Mouse (Mus musculus): Measurements from ENCODE around the gene Zfp13. TPM values are rescaled to one million over a fixed set of nuclear protein-coding genes. Genes with fewer than 3 reads are reported as not detected.
A peak's percentile ranks its signal among the peaks of the same experiment; 100 is the strongest.

Gene Zfp13
- polyA plus RNA-seq, 1 experiment from 2014 or later: 3.4 TPM

DNA sequence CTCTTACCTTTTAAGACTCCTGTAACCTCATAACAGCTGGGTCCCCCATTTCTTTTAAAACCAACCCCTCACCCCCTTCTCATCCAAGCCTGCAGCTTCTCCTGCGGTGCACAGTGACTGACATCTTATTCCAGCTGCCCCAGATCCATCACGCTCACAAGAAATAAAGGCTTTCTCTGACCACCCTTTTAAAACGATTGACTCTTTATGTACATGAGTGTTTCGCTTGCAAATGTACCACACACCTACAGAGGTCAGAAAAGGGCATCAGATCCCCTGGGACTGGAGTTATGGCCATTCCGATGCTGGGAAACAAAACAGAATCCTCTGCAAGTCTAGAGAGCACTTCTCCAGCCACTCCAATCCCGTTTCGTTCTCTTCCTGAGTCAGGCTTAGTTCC, 28.5 kb upstream of the Zfp13 start:
- no peak for TF ChIP-seq CTCF (IDR thresholded peaks at IDR 0.05; ENCODE audit: low read depth)
- H3K4me1 ChIP-seq (replicated peaks; ENCODE audit: control insufficient read depth, insufficient read depth, low read length): no peaks in the 10 kb centered on the region

DNA sequence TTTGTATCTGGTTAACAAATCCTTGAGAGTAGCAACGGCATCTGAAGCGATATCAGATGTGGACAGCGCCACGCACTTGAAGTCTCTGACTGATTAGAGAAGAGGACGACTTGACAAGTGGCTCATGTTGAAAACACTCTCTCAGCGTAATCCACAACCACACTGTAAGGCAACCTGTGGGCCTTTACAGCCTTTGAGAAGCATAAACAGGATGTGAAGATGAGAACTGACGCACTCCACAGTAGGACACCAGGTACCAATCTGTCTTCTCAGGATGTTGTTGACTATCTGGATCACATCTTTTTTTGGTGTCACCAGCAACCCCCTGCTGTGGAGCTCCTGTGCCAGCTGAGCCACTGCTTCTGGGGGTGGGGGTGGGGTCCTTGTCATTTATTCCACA, 21.1 kb upstream of the Zfp13 start:
- WGBS: 67% methylated on average over 7 of the region's 7 CpGs
- Histone ChIP-seq H3K4me1 (replicated peaks; ENCODE audit: control insufficient read depth, insufficient read depth, low read length) (no peaks in the 10 kb centered on the region), H3K9me3 (ENCODE audit: control insufficient read depth) (no peaks in the 10 kb centered on the region), H3K4me3 (ENCODE audit: low read depth, low read length) (no peak overlapping the region), H3K4me2 (replicated peaks; ENCODE audit: low read depth) (no peak overlapping the region), H3K9ac (ENCODE audit: low read depth, low read length) (no peak overlapping the region), H3K36me3 (ENCODE audit: control insufficient read depth, insufficient read depth) (no peaks in the 10 kb centered on the region), H3K27ac (ENCODE audit: low read depth, low read length) (no peak overlapping the region), H3K27me3 (replicated peaks; ENCODE audit: control insufficient read depth, insufficient read depth, low read length) (peaks cover 3% of the 10 kb centered on the region; the same call in 1 of the 2 replicates)
- no peak for ATAC-seq
- TF ChIP-seq CTCF (IDR thresholded peaks at IDR 0.05; ENCODE audit: low read depth): no peak

More for the DNA sequence above, 28.5 kb upstream of the Zfp13 start:
- WGBS: 44% methylated on average over 7 of the region's 7 CpGs
- H3K27ac ChIP-seq (ENCODE audit: low read depth, low read length): no peak overlapping the region
- H3K9ac ChIP-seq (ENCODE audit: low read depth, low read length): no peak overlapping the region
- no peaks in the 10 kb centered on the region for H3K9me3 ChIP-seq (ENCODE audit: control insufficient read depth)
- H3K4me3 ChIP-seq (ENCODE audit: low read depth, low read length): no peak overlapping the region
- H3K4me2 ChIP-seq (replicated peaks; ENCODE audit: low read depth): no peak overlapping the region
- no peaks in the 10 kb centered on the region for H3K27me3 ChIP-seq (replicated peaks; ENCODE audit: control insufficient read depth, insufficient read depth, low read length)
- ATAC-seq: no peak
- H3K36me3 ChIP-seq (ENCODE audit: control insufficient read depth, insufficient read depth): no peaks in the 10 kb centered on the region

GRCm38 (mm10) chr17:23617087-23617486, 17.8 kb upstream of the Zfp13 start:
- ATAC-seq: no peak
- peaks cover 3% of the 10 kb centered on the region; the same call in 1 of the 2 replicates for H3K27me3 ChIP-seq (replicated peaks; ENCODE audit: control insufficient read depth, insufficient read depth, low read length)
- no peak overlapping the region for H3K4me3 ChIP-seq (ENCODE audit: low read depth, low read length)
- no peak overlapping the region for H3K4me2 ChIP-seq (replicated peaks; ENCODE audit: low read depth)
- H3K9ac ChIP-seq (ENCODE audit: low read depth, low read length): no peak overlapping the region
- no peaks in the 10 kb centered on the region for H3K9me3 ChIP-seq (ENCODE audit: control insufficient read depth)
- TF ChIP-seq CTCF (IDR thresholded peaks at IDR 0.05; ENCODE audit: low read depth): no peak
- no peak overlapping the region for H3K27ac ChIP-seq (ENCODE audit: low read depth, low read length)
- no peaks in the 10 kb centered on the region for H3K36me3 ChIP-seq (ENCODE audit: control insufficient read depth, insufficient read depth)
- no peaks in the 10 kb centered on the region for H3K4me1 ChIP-seq (replicated peaks; ENCODE audit: control insufficient read depth, insufficient read depth, low read length)
- WGBS: 34% methylated on average over 9 of the region's 9 CpGs

DNA sequence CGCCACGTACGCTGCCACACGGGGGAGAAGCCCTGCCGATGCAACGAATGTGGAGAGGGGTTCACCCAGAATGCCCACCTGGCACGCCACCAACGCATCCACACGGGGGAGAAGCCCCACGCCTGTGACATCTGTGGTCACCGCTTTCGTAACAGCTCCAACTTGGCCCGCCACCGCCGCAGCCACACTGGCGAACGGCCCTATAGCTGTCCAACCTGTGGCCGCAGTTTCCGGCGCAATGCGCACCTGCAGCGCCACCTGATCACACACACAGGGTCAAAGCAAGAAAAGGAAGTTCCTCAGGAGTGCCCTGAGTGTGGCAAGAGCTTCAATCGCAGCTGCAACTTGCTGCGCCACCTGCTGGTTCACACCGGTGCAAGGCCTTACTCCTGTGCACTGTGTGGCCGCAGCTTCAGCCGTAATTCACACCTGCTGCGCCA, 11.1 kb upstream of the Zfp13 start:
- Histone ChIP-seq H3K4me2 (replicated peaks; ENCODE audit: low read depth) (no peak overlapping the region), H3K27me3 (replicated peaks; ENCODE audit: control insufficient read depth, insufficient read depth, low read length) (no peaks in the 10 kb centered on the region), H3K27ac (ENCODE audit: low read depth, low read length) (no peak overlapping the region), H3K9me3 (ENCODE audit: control insufficient read depth) (no peaks in the 10 kb centered on the region), H3K4me3 (ENCODE audit: low read depth, low read length) (no peak overlapping the region), H3K36me3 (ENCODE audit: control insufficient read depth, insufficient read depth) (no peaks in the 10 kb centered on the region), H3K4me1 (replicated peaks; ENCODE audit: control insufficient read depth, insufficient read depth, low read length) (no peaks in the 10 kb centered on the region), H3K9ac (ENCODE audit: low read depth, low read length) (no peak overlapping the region)
- peak; percentile 69 for ATAC-seq
- WGBS: 78% methylated on average over 27 of the region's 28 CpGs
- peak; percentile 89 for TF ChIP-seq CTCF (IDR thresholded peaks at IDR 0.05; ENCODE audit: low read depth)

DNA sequence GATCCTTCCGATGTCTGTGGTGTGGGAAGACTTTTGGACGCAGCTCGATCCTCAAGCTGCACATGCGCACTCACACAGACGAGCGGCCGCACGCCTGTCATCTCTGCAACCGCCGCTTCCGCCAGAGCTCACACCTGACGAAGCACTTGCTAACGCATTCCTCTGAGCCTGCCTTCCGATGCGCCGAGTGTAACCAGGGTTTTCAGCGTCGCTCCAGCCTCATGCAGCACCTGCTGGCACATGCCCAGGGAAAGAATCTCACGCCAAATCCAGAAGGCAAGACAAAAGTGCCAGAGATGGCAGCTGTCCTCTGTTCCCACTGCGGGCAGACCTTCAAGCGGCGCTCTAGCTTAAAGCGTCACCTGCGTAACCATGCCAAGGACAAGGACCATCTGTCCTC, 10.3 kb upstream of the Zfp13 start:
- Histone ChIP-seq H3K4me3 (ENCODE audit: low read depth, low read length) (no peak overlapping the region), H3K9ac (ENCODE audit: low read depth, low read length) (no peak overlapping the region), H3K9me3 (ENCODE audit: control insufficient read depth) (no peaks in the 10 kb centered on the region), H3K27me3 (replicated peaks; ENCODE audit: control insufficient read depth, insufficient read depth, low read length) (no peaks in the 10 kb centered on the region), H3K27ac (ENCODE audit: low read depth, low read length) (no peak overlapping the region), H3K36me3 (ENCODE audit: control insufficient read depth, insufficient read depth) (no peaks in the 10 kb centered on the region), H3K4me1 (replicated peaks; ENCODE audit: control insufficient read depth, insufficient read depth, low read length) (no peaks in the 10 kb centered on the region), H3K4me2 (replicated peaks; ENCODE audit: low read depth) (no peak overlapping the region)
- 92% methylated on average over 24 of the region's 24 CpGs for WGBS
- TF ChIP-seq CTCF (IDR thresholded peaks at IDR 0.05; ENCODE audit: low read depth): no peak
- no peak for ATAC-seq

GRCm38 (mm10) chr17:23605220-23605619, 5.9 kb upstream of the Zfp13 start:
- no peaks in the 10 kb centered on the region for H3K4me1 ChIP-seq (replicated peaks; ENCODE audit: control insufficient read depth, insufficient read depth, low read length)
- TF ChIP-seq CTCF (IDR thresholded peaks at IDR 0.05; ENCODE audit: low read depth): no peak
- no peak overlapping the region for H3K4me2 ChIP-seq (replicated peaks; ENCODE audit: low read depth)
- no peak for ATAC-seq
- no peak overlapping the region for H3K4me3 ChIP-seq (ENCODE audit: low read depth, low read length)
- no peaks in the 10 kb centered on the region for H3K27me3 ChIP-seq (replicated peaks; ENCODE audit: control insufficient read depth, insufficient read depth, low read length)
- WGBS: 86% methylated on average over 8 of the region's 8 CpGs
- H3K36me3 ChIP-seq (ENCODE audit: control insufficient read depth, insufficient read depth): no peaks in the 10 kb centered on the region
- no peak overlapping the region for H3K9ac ChIP-seq (ENCODE audit: low read depth, low read length)
- no peak overlapping the region for H3K27ac ChIP-seq (ENCODE audit: low read depth, low read length)
- H3K9me3 ChIP-seq (ENCODE audit: control insufficient read depth): no peaks in the 10 kb centered on the region

DNA sequence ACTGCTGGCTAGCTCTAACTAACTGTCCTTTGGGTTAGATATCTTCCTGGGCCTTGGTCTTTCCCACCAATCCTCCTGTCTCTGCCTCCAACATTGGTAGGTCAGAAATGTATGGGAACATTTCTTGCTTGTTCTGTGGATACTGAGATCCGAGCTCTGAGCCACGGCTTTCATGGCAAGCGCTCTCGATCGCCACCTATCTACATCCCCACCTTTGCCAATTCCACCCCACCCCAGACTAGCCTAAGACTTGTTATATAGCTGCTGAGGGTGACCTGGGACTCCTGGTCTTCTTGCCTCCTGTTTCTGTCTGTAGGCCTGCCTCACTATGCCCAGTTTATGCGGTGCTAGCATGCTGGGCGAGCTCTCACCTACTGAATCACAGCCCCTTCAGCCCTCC, 5.1 kb upstream of the Zfp13 start:
- peaks cover 4% of the 10 kb centered on the region; the same call in 1 of the 2 replicates for H3K4me1 ChIP-seq (replicated peaks; ENCODE audit: control insufficient read depth, insufficient read depth, low read length)
- 82% methylated on average over 7 of the region's 7 CpGs for WGBS
- ATAC-seq: no peak
- TF ChIP-seq CTCF (IDR thresholded peaks at IDR 0.05; ENCODE audit: low read depth): peak; percentile 43
- H3K9ac ChIP-seq (ENCODE audit: low read depth, low read length): no peak overlapping the region
- H3K27me3 ChIP-seq (replicated peaks; ENCODE audit: control insufficient read depth, insufficient read depth, low read length): no peaks in the 10 kb centered on the region
- H3K4me3 ChIP-seq (ENCODE audit: low read depth, low read length): no peak overlapping the region
- no peak overlapping the region for H3K27ac ChIP-seq (ENCODE audit: low read depth, low read length)
- no peaks in the 10 kb centered on the region for H3K9me3 ChIP-seq (ENCODE audit: control insufficient read depth)
- H3K36me3 ChIP-seq (ENCODE audit: control insufficient read depth, insufficient read depth): no peaks in the 10 kb centered on the region
- H3K4me2 ChIP-seq (replicated peaks; ENCODE audit: low read depth): no peak overlapping the region
